29 mouse cellular contexts compared by ENCODE assay signal in genomic region chr3:157956201-157956600, GRCm38 (mm10). TPM values are rescaled to one million over a fixed set of nuclear protein-coding genes. Genes with fewer than 3 reads are reported as not detected.
A peak's percentile ranks its signal among the peaks of the same experiment; 100 is the strongest.
DNase-seq lines count a peak whose midpoint lies in the region; ATAC-seq and TF ChIP-seq lines count a peak whose summit lies in the region.
"Had no signal": no experiment of that assay in that cellular context is flagged by ENCODE, and none has a peak within 500 bp of the region (broad histone marks: within the 10 kb centered on the region; RNA-seq: fewer than 3 reads in every experiment).

No protein-coding gene starts in this region.

- DNase-seq in kidney, adult 8-10 months: peak; percentile 31 to 52
- DNase-seq in kidney, adult 18-20 months: no peak
- DNase-seq in liver, adult 2 months (ENCODE audit: extremely low read depth, low read depth, low spot score): peak; percentile 85
- no peak for DNase-seq in liver, embryonic 11.5 days (ENCODE audit: low spot score)
- DNase-seq in liver, embryonic 13.5 days: no peak
- no peak for DNase-seq in embryonic facial prominence, embryonic 10.5 days (ENCODE audit: low spot score)
- DNase-seq in cerebellum, postnatal 4 days (ENCODE audit: low spot score in 2 of 2): no peak
- DNase-seq: adrenal gland, postnatal 14 days; cerebellum, adult 11 months; cerebellum, postnatal 36 days; embryo, embryonic 11 days; forebrain, postnatal 0 days; heart, postnatal 10 days; layer of hippocampus, adult 9-11 months; lung, postnatal 36 days; right cerebral cortex, postnatal 25 days; spleen, adult 18-20 months; thymus, postnatal 25 days had no signal

- no peaks in the 10 kb centered on the region for H3K27me3 ChIP-seq in liver, adult 2 months (ENCODE audit: control insufficient read depth, insufficient read depth, low read length)
- H3K27me3 ChIP-seq in liver, embryonic 11.5 days (replicated peaks; ENCODE audit: control insufficient read depth, insufficient read depth, low read length): no peaks in the 10 kb centered on the region
- no peaks in the 10 kb centered on the region for H3K27me3 ChIP-seq in liver, embryonic 13.5 days
- no peaks in the 10 kb centered on the region for H3K27me3 ChIP-seq in embryonic facial prominence, embryonic 10.5 days (replicated peaks; ENCODE audit: low read depth, poor library complexity, severe bottlenecking)
- H3K27me3 ChIP-seq: embryonic facial prominence, embryonic 13.5 days; heart, embryonic 13.5 days; hindbrain, embryonic 15.5 days; Patski had no signal

- no peak overlapping the region for H3K9ac ChIP-seq in liver, adult 2 months (ENCODE audit: low read depth, low read length)
- H3K9ac ChIP-seq in liver, embryonic 11.5 days (ENCODE audit: low read depth, low read length): no peak overlapping the region
- H3K9ac ChIP-seq in liver, embryonic 13.5 days: no peak overlapping the region
- H3K9ac ChIP-seq: embryonic facial prominence, embryonic 13.5 days; forebrain, postnatal 0 days; heart, embryonic 13.5 days; hindbrain, embryonic 15.5 days; liver, embryonic 14.5 days had no signal

- H3K4me3 ChIP-seq in liver, adult 2 months (ENCODE audit: insufficient read depth, low read depth, low read length): no peak overlapping the region
- H3K4me3 ChIP-seq in liver, embryonic 11.5 days (ENCODE audit: low read depth, low read length): no peak overlapping the region
- H3K4me3 ChIP-seq in liver, embryonic 13.5 days (replicated peaks): no peak overlapping the region
- H3K4me3 ChIP-seq in embryonic facial prominence, embryonic 10.5 days: no peak overlapping the region
- H3K4me3 ChIP-seq: embryonic facial prominence, embryonic 13.5 days; forebrain, embryonic 10.5 days; heart, embryonic 13.5 days; hindbrain, embryonic 15.5 days had no signal

- no peaks in the 10 kb centered on the region for H3K9me3 ChIP-seq in liver, embryonic 11.5 days (ENCODE audit: control insufficient read depth, low read length)
- H3K9me3 ChIP-seq in liver, embryonic 13.5 days (replicated peaks): no peaks in the 10 kb centered on the region
- H3K9me3 ChIP-seq in embryonic facial prominence, embryonic 10.5 days: no peaks in the 10 kb centered on the region
- H3K9me3 ChIP-seq: embryonic facial prominence, embryonic 13.5 days; forebrain, embryonic 10.5 days; heart, embryonic 13.5 days; hindbrain, embryonic 15.5 days had no signal

- no peak for TF ChIP-seq POLR2A in liver, adult 2 months (IDR thresholded peaks at IDR 0.05; ENCODE audit: extremely low read depth, insufficient read depth, low read length)

- WGBS in liver, adult 2 months: 31% methylated on average over 3 of the region's 3 CpGs
- 86% methylated on average over 3 of the region's 3 CpGs for WGBS in liver, embryonic 11.5 days
- 88% methylated on average over 3 of the region's 3 CpGs for WGBS in liver, embryonic 13.5 days (ENCODE audit: insufficient replicate concordance)
- WGBS in embryonic facial prominence, embryonic 10.5 days: 94% methylated on average over 3 of the region's 3 CpGs

- no peaks in the 10 kb centered on the region; the same call in 1 of the 2 replicates for H3K36me3 ChIP-seq in liver, adult 2 months (ENCODE audit: control insufficient read depth, insufficient read depth, low read length)
- H3K36me3 ChIP-seq in liver, embryonic 11.5 days (ENCODE audit: control insufficient read depth, insufficient read depth, low read length): no peaks in the 10 kb centered on the region; the same call in 1 of the 2 replicates
- H3K36me3 ChIP-seq in liver, embryonic 13.5 days: peaks cover 11% of the 10 kb centered on the region
- peaks cover 23% of the 10 kb centered on the region for H3K36me3 ChIP-seq in embryonic facial prominence, embryonic 10.5 days (replicated peaks)
- H3K36me3 ChIP-seq: hindbrain, embryonic 15.5 days had no signal

- no peak overlapping the region for H3K27ac ChIP-seq in liver, adult 2 months (replicated peaks; ENCODE audit: insufficient read depth, low read depth, low read length)
- H3K27ac ChIP-seq in liver, embryonic 11.5 days (ENCODE audit: low read depth, low read length): no peak overlapping the region
- no peak overlapping the region for H3K27ac ChIP-seq in liver, embryonic 13.5 days
- H3K27ac ChIP-seq in embryonic facial prominence, embryonic 10.5 days (replicated peaks): no peak overlapping the region
- H3K27ac ChIP-seq: embryonic facial prominence, embryonic 13.5 days; forebrain, embryonic 10.5 days; heart, embryonic 13.5 days; hindbrain, embryonic 15.5 days; liver, embryonic 14.5 days had no signal

- no peak for ATAC-seq in liver, embryonic 11.5 days (replicated peaks; ENCODE audit: low FRiP score)
- ATAC-seq in liver, embryonic 13.5 days (ENCODE audit: low read depth): 0 out of 2 replicates have a peak, but pooled peaks have one; percentile 21
- ATAC-seq: forebrain, postnatal 0 days; inflammation-experienced regulatory T-cells, adult 6 months; midbrain, embryonic 16.5 days had no signal

- no peak for TF ChIP-seq CTCF in liver, adult 2 months (IDR thresholded peaks at IDR 0.05; ENCODE audit: low read depth, low read length)

- peaks cover 36% of the 10 kb centered on the region for H3K79me2 ChIP-seq in liver, adult 2 months (ENCODE audit: control insufficient read depth, insufficient read depth, low read length)

- H3K4me1 ChIP-seq in liver, adult 2 months (ENCODE audit: control insufficient read depth, insufficient read depth, low read length): peaks cover 29% of the 10 kb centered on the region
- H3K4me1 ChIP-seq in liver, embryonic 11.5 days (replicated peaks; ENCODE audit: control insufficient read depth, insufficient read depth, low read length): peaks cover 3% of the 10 kb centered on the region; the same call in 1 of the 2 replicates
- H3K4me1 ChIP-seq in liver, embryonic 13.5 days (replicated peaks): peaks cover 17% of the 10 kb centered on the region
- H3K4me1 ChIP-seq in embryonic facial prominence, embryonic 10.5 days: no peaks in the 10 kb centered on the region
- H3K4me1 ChIP-seq: forebrain, embryonic 10.5 days had no signal

- no peak overlapping the region for H3K4me2 ChIP-seq in liver, embryonic 11.5 days
- H3K4me2 ChIP-seq in liver, embryonic 13.5 days: no peak overlapping the region
- H3K4me2 ChIP-seq: embryonic facial prominence, embryonic 13.5 days; heart, embryonic 13.5 days; hindbrain, embryonic 15.5 days; midbrain, embryonic 11.5 days had no signal

RNA-seq across cellular contexts. Expression of gene Ankrd13c, which starts 9.2 kb away (rescaled TPM):
- 20.4 and 21.2 TPM in 2 replicates for total RNA-seq in liver, adult 2 months (2014; rRNA removed)
- 7.5 and 9.0 TPM in 2 replicates for polyA plus RNA-seq in liver, adult 2 months (2012; rRNA removed)
- polyA plus RNA-seq in liver, embryonic 11.5 days (2014; fragmentation: Nextera tagmentation; extraction: Ambion mirVana): 26.5 and 28.6 TPM in 2 replicates
- polyA plus RNA-seq in liver, embryonic 13.5 days (2015; fragmentation: Nextera tagmentation; extraction: Ambion mirVana): 11.4 and 15.6 TPM in 2 replicates
- polyA plus RNA-seq in embryonic facial prominence, embryonic 10.5 days (2016; fragmentation: Nextera tagmentation; extraction: Ambion mirVana): 19.1 and 19.7 TPM in 2 replicates

RNA-seq across cellular contexts. Expression of gene Cth, which starts 31.3 kb away (rescaled TPM):
- 1,116 and 1,443 TPM in 2 replicates for total RNA-seq in liver, adult 2 months (2014; rRNA removed)
- 446 and 569 TPM in 2 replicates for polyA plus RNA-seq in liver, adult 2 months (2012; rRNA removed)
- polyA plus RNA-seq in liver, embryonic 11.5 days (2014; fragmentation: Nextera tagmentation; extraction: Ambion mirVana): 31.6 and 35.6 TPM in 2 replicates
- 27.0 and 34.0 TPM in 2 replicates for polyA plus RNA-seq in liver, embryonic 13.5 days (2015; fragmentation: Nextera tagmentation; extraction: Ambion mirVana)
- polyA plus RNA-seq in embryonic facial prominence, embryonic 10.5 days (2016; fragmentation: Nextera tagmentation; extraction: Ambion mirVana): 26.1 and 26.9 TPM in 2 replicates
- total RNA-seq: hematopoietic stem cell, adult 5-6 weeks; neutrophil, adult 5-6 weeks had no signal
- polyA plus RNA-seq: inflammation-experienced regulatory T-cells, adult 6 months had no signal

Comparison
In these comparisons a context has a peak if more than half of its experiments do, and no peak if none do; other contexts are left out.
1. DNase-seq: peak in kidney, adult 8-10 months (2 of 2) and liver, adult 2 months (single experiment); none in kidney, adult 18-20 months (single experiment), liver, embryonic 11.5 days (single experiment), liver, embryonic 13.5 days (single experiment), embryonic facial prominence, embryonic 10.5 days (single experiment) and cerebellum, postnatal 4 days (0 of 2).
2. RNA of gene Cth, which starts 31.3 kb away (polyA plus RNA-seq): 446 to 569 TPM in liver, adult 2 months; 31.6 to 35.6 TPM in liver, embryonic 11.5 days, 27.0 to 34.0 TPM in liver, embryonic 13.5 days and 26.1 to 26.9 TPM in embryonic facial prominence, embryonic 10.5 days; every median in the first group is over 10 times any median in the second.